Mouse (Mus musculus) MEL (cell line): Measurements from ENCODE around the gene Calm3. TPM values are rescaled to one million over a fixed set of nuclear protein-coding genes. Genes with fewer than 3 reads are reported as not detected.
A peak's percentile ranks its signal among the peaks of the same experiment; 100 is the strongest.

ENCODE experiments used
- DNase-seq: peaks from one replicate; pipeline ENCODE4 v3.0.0; 2011; ENCODE audit warnings: low read depth, low spot score
- H3K27ac ChIP-seq: 2 replicates; pipeline ENCODE4 v1.5.1; 2012; ENCODE audit warnings: low read depth, mild to moderate bottlenecking, control low read depth, low read length, moderate library complexity; ENCODE audit not compliant: control insufficient read depth
- H3K27me3 ChIP-seq, 2 experiments: fragments of 150-350 bp in 1 of 2; sonication (generic) in 1 of 2; 2 replicates each; pipeline ENCODE4 v1.6.1; 2012; ENCODE audit warnings: low read length in 2 of 2, mild to moderate bottlenecking in 2 of 2, improper control_type of control experiment in 1 of 2, moderate library complexity in 1 of 2; ENCODE audit not compliant: insufficient read depth in 2 of 2, control insufficient read depth in 1 of 2
- H3K36me3 ChIP-seq, 2 experiments: 2 replicates each; pipeline ENCODE4 v1.6.1; 2012 to 2014; ENCODE audit warnings: low read length in 2 of 2, improper control_type of control experiment in 1 of 2, inconsistent platforms in 1 of 2, mild to moderate bottlenecking in 1 of 2; ENCODE audit not compliant: insufficient read depth in 2 of 2, control insufficient read depth in 1 of 2
- H3K4me1 ChIP-seq, 2 experiments: fragments of 150-350 bp in 1 of 2; sonication (generic) in 1 of 2; 2 replicates each; pipeline ENCODE4 v1.6.1; 2012; ENCODE audit warnings: low read length in 2 of 2, improper control_type of control experiment in 1 of 2, mild to moderate bottlenecking in 1 of 2; ENCODE audit not compliant: insufficient read depth in 2 of 2, control insufficient read depth in 1 of 2
- H3K4me3 ChIP-seq, 2 experiments: fragments of 150-350 bp in 1 of 2; sonication (generic) in 1 of 2; 2 replicates each; pipeline ENCODE4 v1.5.1; 2012; ENCODE audit warnings: low read depth in 2 of 2, low read length in 2 of 2, mild to moderate bottlenecking in 2 of 2, moderate library complexity in 2 of 2, control low read depth in 1 of 2, improper control_type of control experiment in 1 of 2; ENCODE audit not compliant: control insufficient read depth in 1 of 2, insufficient read depth in 1 of 2
- H3K79me2 ChIP-seq: 2 replicates; pipeline ENCODE4 v1.6.1; 2012; ENCODE audit warnings: mild to moderate bottlenecking, low read length, moderate library complexity; ENCODE audit not compliant: control insufficient read depth, poor library complexity, insufficient read depth
- H3K9ac ChIP-seq: 2 replicates; pipeline ENCODE4 v1.6.1; 2012; ENCODE audit warnings: low read depth, mild to moderate bottlenecking, control low read depth, low read length, moderate library complexity; ENCODE audit not compliant: control insufficient read depth, poor library complexity, severe bottlenecking
- H3K9me3 ChIP-seq: fragments of 150-350 bp; sonication (generic); replicated peaks from 2 replicates; pipeline ENCODE4 v1.6.1; 2012; ENCODE audit warnings: mild to moderate bottlenecking, low read length, improper control_type of control experiment, moderate library complexity; ENCODE audit not compliant: insufficient read depth
- BHLHE40 ChIP-seq: IDR thresholded peaks from 2 replicates; pipeline ENCODE4 v1.6.1; 2012; ENCODE audit warnings: low read depth, mild to moderate bottlenecking, inconsistent platforms, low read length, improper control_type of control experiment, borderline replicate concordance
- CHD2 ChIP-seq: IDR thresholded peaks from 2 replicates; pipeline ENCODE4 v1.6.1; 2011; ENCODE audit warnings: low read length, improper control_type of control experiment
- ETS1 ChIP-seq: IDR thresholded peaks from 2 replicates; pipeline ENCODE4 v1.6.1; 2012; ENCODE audit warnings: low read depth, mild to moderate bottlenecking, inconsistent platforms, low read length, improper control_type of control experiment, moderate library complexity
- GATA1 ChIP-seq: IDR thresholded peaks from 2 replicates; pipeline ENCODE4 v1.6.1; 2011; ENCODE audit warnings: low read depth, low read length, improper control_type of control experiment
- MAFK ChIP-seq: IDR thresholded peaks from 2 replicates; pipeline ENCODE4 v1.6.1; 2011; ENCODE audit warnings: low read depth, mild to moderate bottlenecking, low read length, improper control_type of control experiment, borderline replicate concordance
- MYB ChIP-seq: IDR thresholded peaks from 2 replicates; pipeline ENCODE4 v1.6.1; 2011; ENCODE audit warnings: mild to moderate bottlenecking, low read depth, low read length, improper control_type of control experiment
- MYC ChIP-seq: IDR thresholded peaks from 2 replicates; pipeline ENCODE4 v1.6.1; 2011; ENCODE audit warnings: low read depth, mild to moderate bottlenecking, low read length, improper control_type of control experiment, moderate library complexity
- NELFE ChIP-seq: IDR thresholded peaks from 2 replicates; pipeline ENCODE4 v1.6.1; 2011; ENCODE audit warnings: low read depth, low read length, improper control_type of control experiment
- NRF1 ChIP-seq: IDR thresholded peaks from 2 replicates; pipeline ENCODE4 v1.6.1; 2014; ENCODE audit warnings: low read depth, mild to moderate bottlenecking, inconsistent platforms, low read length, improper control_type of control experiment, moderate library complexity; ENCODE audit not compliant: poor library complexity, insufficient read depth, severe bottlenecking
- POLR2AphosphoS5 ChIP-seq: IDR thresholded peaks from 2 replicates; pipeline ENCODE4 v1.6.1; 2012; ENCODE audit warnings: low read depth, borderline replicate concordance, mild to moderate bottlenecking, inconsistent platforms, low read length, moderate library complexity, mixed read lengths
- SIN3A ChIP-seq: IDR thresholded peaks from 2 replicates; pipeline ENCODE4 v1.6.1; 2012; ENCODE audit warnings: low read length, improper control_type of control experiment, inconsistent platforms
- ZC3H11A ChIP-seq: IDR thresholded peaks from 2 replicates; pipeline ENCODE4 v1.6.1; 2012; ENCODE audit warnings: low read depth, mild to moderate bottlenecking, inconsistent platforms, low read length, improper control_type of control experiment
- ZKSCAN1 ChIP-seq: IDR thresholded peaks from 2 replicates; pipeline ENCODE4 v1.6.1; 2012; ENCODE audit warnings: low read depth, mild to moderate bottlenecking, inconsistent platforms, low read length, improper control_type of control experiment, moderate library complexity
- polyA plus RNA-seq, 2 experiments: library from polyadenylated mRNA; stranded (reverse) in 1 of 2; unstranded in 1 of 2; fragments of >175 nt in 1 of 2; fragments of >200 nt in 1 of 2; gene quantifications; 2 replicates each; pipeline versions ENCODE4 v1.2.1 to v1.2.4; 2012; ENCODE audit warnings: low replicate concordance in 2 of 2, low read depth in 1 of 2; ENCODE audit not compliant: insufficient read length in 2 of 2, insufficient read depth in 1 of 2, missing spikeins in 1 of 2
- total RNA-seq: library from RNA; depleted of rRNA; stranded (reverse); fragments of 300-350 nt; gene quantifications from 2 replicates; pipeline ENCODE4 v1.2.3, GENCODE M21; 2012

Gene Calm3
- total and polyA plus RNA-seq, 3 experiments = 482 to 1,030 (median 515) TPM

DNA sequence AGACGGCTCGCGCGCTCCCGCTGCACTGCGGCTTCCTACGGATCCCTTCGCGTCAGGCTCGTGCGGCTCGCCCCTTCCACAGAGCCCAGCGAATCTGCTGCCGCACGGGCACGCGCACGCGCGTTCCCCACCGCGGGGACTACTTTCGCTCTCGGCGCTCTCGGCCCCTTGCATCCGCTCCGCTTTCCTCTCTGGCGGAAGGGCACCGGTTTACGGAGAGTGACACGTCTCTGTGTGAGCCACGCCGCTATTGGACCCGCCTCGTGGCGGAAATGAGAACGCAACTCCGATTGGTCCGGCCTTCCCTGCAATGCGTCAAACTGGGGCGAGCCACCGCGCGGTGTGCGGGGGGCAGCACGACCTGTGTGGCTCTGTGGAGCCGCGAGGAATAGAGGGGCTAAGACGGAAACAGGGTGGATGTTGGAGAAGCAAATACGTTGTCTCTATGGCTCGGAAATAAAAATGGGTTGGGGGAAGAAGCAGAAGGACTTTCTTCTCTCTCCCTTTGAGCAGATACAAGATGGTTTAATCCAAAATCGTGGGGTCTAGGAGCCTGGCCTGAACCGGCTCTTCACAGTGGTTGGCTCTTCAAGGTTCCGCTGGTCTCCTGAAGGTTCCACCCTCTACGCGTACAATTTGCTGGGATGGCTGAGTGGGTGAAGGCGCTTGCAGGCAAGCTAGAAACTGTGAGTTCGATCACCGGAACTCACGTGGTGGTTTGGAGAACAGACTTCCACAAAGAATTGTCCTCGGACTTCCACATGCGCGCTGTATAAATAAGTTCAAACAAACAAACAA lies at the start of gene Calm3 (continued):
- TF ChIP-seq BHLHE40 (peak; percentile 69; the same call in 1 of the 2 replicates), MAFK (no peak), MYC (peak; percentile 68), ZKSCAN1 (peak; percentile 78; the same call in 1 of the 2 replicates), CHD2 (no peak)

DNA sequence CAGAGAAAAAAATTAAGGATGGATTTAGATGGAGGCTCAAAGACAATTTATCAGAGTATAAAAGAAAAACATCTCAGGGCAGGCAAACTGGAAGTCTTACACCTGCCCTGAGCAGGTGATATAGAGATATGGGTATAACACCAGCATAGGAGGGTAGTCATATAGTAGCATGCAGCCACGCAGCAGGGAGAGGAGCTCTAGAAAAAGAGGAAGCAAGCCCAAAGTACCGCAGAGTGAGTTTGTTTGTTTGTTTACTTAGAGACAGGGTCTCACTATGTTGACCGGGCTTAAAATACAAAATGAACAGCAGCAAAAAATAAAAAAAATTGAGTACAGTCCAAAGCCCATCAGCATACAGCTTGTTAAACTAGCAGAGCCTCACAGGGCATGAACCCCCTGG lies 47.2 kb upstream of the Calm3 start:
- peak; percentile 28 for DNase-seq
- Histone ChIP-seq H3K9me3 (no peaks in the 10 kb centered on the region), H3K9ac (no peak overlapping the region), H3K4me1 (no peaks in the 10 kb centered on the region), H3K36me3 (no peaks in the 10 kb centered on the region), H3K4me3 (no peak overlapping the region), H3K27me3 (no peaks in the 10 kb centered on the region), H3K27ac (no peak overlapping the region), H3K79me2 (no peaks in the 10 kb centered on the region)
- TF ChIP-seq SIN3A (no peak), MAFK (no peak), ETS1 (no peak)

DNA sequence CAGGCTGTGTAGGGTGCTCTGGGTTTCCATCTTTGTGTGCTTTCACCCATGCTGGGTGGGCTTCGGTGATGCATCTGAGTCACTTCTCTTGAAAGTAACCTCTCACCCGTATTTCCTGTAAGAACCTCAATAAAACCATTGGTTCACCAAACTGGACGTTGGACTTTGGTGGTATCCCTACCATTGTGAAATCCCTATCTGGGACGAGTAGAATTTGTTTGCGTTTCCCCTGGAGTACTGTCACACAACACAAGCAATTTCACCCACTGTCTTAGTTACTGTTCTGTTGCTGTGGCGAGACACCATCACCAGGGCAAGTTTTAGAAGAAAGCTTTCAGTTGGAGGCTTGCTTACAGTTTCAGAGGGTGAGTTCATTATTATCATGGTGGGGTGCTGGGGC lies 44.5 kb upstream of the Calm3 start:
- H3K4me1 ChIP-seq = no peaks in the 10 kb centered on the region
- H3K4me3 ChIP-seq = no peak overlapping the region
- no peaks in the 10 kb centered on the region; a peak in 2 of 4 replicates for H3K27me3 ChIP-seq
- no peaks in the 10 kb centered on the region for H3K79me2 ChIP-seq
- DNase-seq = no peak
- no peaks in the 10 kb centered on the region for H3K36me3 ChIP-seq
- no peak overlapping the region for H3K27ac ChIP-seq
- no peak for TF ChIP-seq MYB
- no peak for TF ChIP-seq NRF1
- TF ChIP-seq GATA1 = no peak
- no peak for TF ChIP-seq NELFE
- no peak for TF ChIP-seq POLR2AphosphoS5
- no peak for TF ChIP-seq BHLHE40
- TF ChIP-seq ZC3H11A = no peak
- TF ChIP-seq ETS1 = no peak
- no peaks in the 10 kb centered on the region for H3K9me3 ChIP-seq
- H3K9ac ChIP-seq = no peak overlapping the region
